Mouse (Mus musculus) T-helper 2 cell (primary cell): ENCODE measurements at regions not wholly inside any gene's neighbourhood (a gene's known extent, or its start where the extent isn't known, plus 50 kb on each side); places are given as distances from the start of the nearest gene placed in this dataset.
"Not testable (repeated sequence)": the region's sequence is repeated elsewhere in the genome, so short reads cannot be mapped to it uniquely, and the experiment has no call there.

Experiments used
- in situ Hi-C: fragments of 300-600 bp; cut with MboI, MseI; formaldehyde crosslinking; loops from one replicate; pipeline ENCODE4 v1.15.1; 2025; ENCODE audit warnings: high pct_unique_total_duplicates

- in situ Hi-C loops: no loop called here
These were observed 831.5 kb downstream of the Gm9195 start for GRCm38 (mm10) chr14:71660166-71660565.

GRCm38 (mm10) chr14:71654785-71655627 is 836.6 kb downstream of the Gm9195 start:
- in situ Hi-C loops: no loop called here

GRCm38 (mm10) chr14:71642536-71642935 is 849.1 kb downstream of the Gm9195 start:
- in situ Hi-C loops: no loop called here

- in situ Hi-C loops: no loop called here
These were observed 852.6 kb downstream of the Gm9195 start for GRCm38 (mm10) chr14:71639083-71639482.

- in situ Hi-C loops: no loop called here
These were observed 856.5 kb downstream of the Gm9195 start for GRCm38 (mm10) chr14:71635091-71635490.

- in situ Hi-C loops: no loop called here
These were observed 881.8 kb downstream of the Gm9195 start for GRCm38 (mm10) chr14:71609698-71610301.

- in situ Hi-C loops: loop anchor here (5.0 kb wide), 1 partner anchor 221 kb away; no protein-coding TSS in a partner anchor
These were observed 887.9 kb downstream of the Gm9195 start for GRCm38 (mm10) chr14:71603710-71604109.

- in situ Hi-C loops: no loop called here
These were observed 893.8 kb downstream of the Gm9195 start for GRCm38 (mm10) chr14:71597859-71598258.

GRCm38 (mm10) chr14:71588694-71589240 is 902.9 kb downstream of the Gm9195 start:
- in situ Hi-C loops: no loop called here

GRCm38 (mm10) chr14:71588006-71588405 is 903.6 kb downstream of the Gm9195 start:
- in situ Hi-C loops: no loop called here

- in situ Hi-C loops: no loop called here
These were observed 926.8 kb downstream of the Gm9195 start for GRCm38 (mm10) chr14:71564816-71565215.

GRCm38 (mm10) chr14:71561906-71562305 is 929.7 kb downstream of the Gm9195 start:
- in situ Hi-C loops: no loop called here

GRCm38 (mm10) chr14:71554324-71554723 is 937.3 kb downstream of the Gm9195 start:
- in situ Hi-C loops: not testable (repeated sequence)

- in situ Hi-C loops: no loop called here
These were observed 943.9 kb upstream of the Fam160b2 start for GRCm38 (mm10) chr14:71543580-71543979.

GRCm38 (mm10) chr14:71532074-71532659 is 932.5 kb upstream of the Fam160b2 start:
- in situ Hi-C loops: no loop called here

- in situ Hi-C loops: no loop called here
These were observed 931.7 kb upstream of the Fam160b2 start for GRCm38 (mm10) chr14:71531298-71531697.

GRCm38 (mm10) chr14:71530421-71530820 is 930.8 kb upstream of the Fam160b2 start:
- in situ Hi-C loops: no loop called here

GRCm38 (mm10) chr14:71518541-71518940 is 918.9 kb upstream of the Fam160b2 start:
- in situ Hi-C loops: no loop called here

- in situ Hi-C loops: no loop called here
These were observed 901.2 kb upstream of the Fam160b2 start for GRCm38 (mm10) chr14:71500851-71501250.

- in situ Hi-C loops: no loop called here
These were observed 891.6 kb upstream of the Fam160b2 start for GRCm38 (mm10) chr14:71491201-71491600.

- in situ Hi-C loops: no loop called here
These were observed 886.7 kb upstream of the Fam160b2 start for GRCm38 (mm10) chr14:71486176-71486970.
